Comparison of ENCODE assay signal across 20 mouse cellular contexts in genomic region chr16:21983581-21983980, GRCm38 (mm10). TPM values are rescaled to one million over a fixed set of nuclear protein-coding genes. Genes with fewer than 3 reads are reported as not detected.
"Had no signal": no experiment of that assay in that cellular context is flagged by ENCODE, and none has a peak within 500 bp of the region (broad histone marks: within the 10 kb centered on the region; RNA-seq: fewer than 3 reads in every experiment).

No protein-coding gene starts in this region.

- H3K36me3 ChIP-seq: midbrain, embryonic 10.5 days; midbrain, embryonic 12.5 days; neural tube, embryonic 13.5 days; neural tube, embryonic 15.5 days had no signal

- H3K4me2 ChIP-seq: lung, embryonic 14.5 days; midbrain, embryonic 12.5 days; neural tube, embryonic 13.5 days; neural tube, embryonic 15.5 days had no signal

- H3K4me3 ChIP-seq: midbrain, embryonic 10.5 days; midbrain, embryonic 12.5 days; myocyte; neural tube, embryonic 13.5 days; neural tube, embryonic 15.5 days had no signal

- H3K27me3 ChIP-seq: midbrain, embryonic 12.5 days; neural tube, embryonic 13.5 days; neural tube, embryonic 15.5 days had no signal

- H3K9me3 ChIP-seq: midbrain, embryonic 10.5 days; midbrain, embryonic 12.5 days; neural tube, embryonic 13.5 days; neural tube, embryonic 15.5 days had no signal

- H3K9ac ChIP-seq: lung, embryonic 14.5 days; midbrain, embryonic 12.5 days; neural tube, embryonic 13.5 days; neural tube, embryonic 15.5 days had no signal

- ATAC-seq: midbrain, embryonic 16.5 days had no signal

- H3K4me1 ChIP-seq: midbrain, embryonic 10.5 days; midbrain, embryonic 12.5 days; neural tube, embryonic 13.5 days; neural tube, embryonic 15.5 days had no signal

- DNase-seq: lung, adult 18-20 months; lung, embryonic 14.5 days; lung, postnatal 10 days; lung, postnatal 4 days; midbrain, embryonic 14.5 days; retina, postnatal 1 day; right cerebral cortex, adult 18-20 months; right cerebral cortex, postnatal 25 days; right cerebral cortex, postnatal 4 days; spleen, adult 18-20 months; thymus, adult 18-20 months; thymus, postnatal 14 days; thymus, postnatal 4 days had no signal

- H3K27ac ChIP-seq: midbrain, embryonic 10.5 days; midbrain, embryonic 12.5 days; neural tube, embryonic 13.5 days; neural tube, embryonic 15.5 days had no signal

RNA-seq across cellular contexts. Expression of gene Liph, which starts 11.9 kb away (rescaled TPM):
- total RNA-seq: megakaryocyte-erythroid progenitor cell, adult 5-6 weeks had no signal
